Mouse (Mus musculus) adrenal gland, adult 2 months (tissue): ENCODE results near the gene Gm49361. TPM values are rescaled to one million over a fixed set of nuclear protein-coding genes. Genes with fewer than 3 reads are reported as not detected.
A peak's percentile ranks its signal among the peaks of the same experiment; 100 is the strongest.

Experiments
- DNase-seq: peaks from one replicate; pipeline ENCODE4 v3.0.0; 2021
- polyA plus RNA-seq: library from polyadenylated mRNA; depleted of rRNA; stranded (reverse); fragments of >200 nt; gene quantifications from 2 replicates; pipeline ENCODE4 v1.2.3, GENCODE M21; 2012
- total RNA-seq, 2 experiments: library from RNA; stranded (reverse); gene quantifications; 2 replicates each; pipeline ENCODE4 v1.2.3; 2021

The Gm49361 gene
- total and polyA plus RNA-seq, 3 experiments: 3.5 TPM; not detected in 2

- DNase-seq: peak; percentile 63
These were observed 15.4 kb downstream of the Gm49361 start for GRCm38 (mm10) chr14:57730527-57730926.

- peak; percentile 43 for DNase-seq
These were observed 15.9 kb downstream of the Gm49361 start for GRCm38 (mm10) chr14:57729975-57730499.

- DNase-seq: no peak
These were observed 16.5 kb downstream of the Gm49361 start for GRCm38 (mm10) chr14:57729364-57729763.

- DNase-seq: no peak
These were observed 19.7 kb downstream of the Gm49361 start for GRCm38 (mm10) chr14:57726172-57726571.

- no peak for DNase-seq
These were observed 21.4 kb downstream of the Gm49361 start for GRCm38 (mm10) chr14:57724473-57724872.

- DNase-seq: no peak
These were observed 27.7 kb downstream of the Gm49361 start for GRCm38 (mm10) chr14:57718245-57718644.

- DNase-seq: no peak
These were observed 29.2 kb downstream of the Gm49361 start for GRCm38 (mm10) chr14:57716601-57717245.

- no peak for DNase-seq
These were observed 33.0 kb downstream of the Gm49361 start for GRCm38 (mm10) chr14:57712884-57713283.

- no peak for DNase-seq
These were observed 34.8 kb downstream of the Gm49361 start for GRCm38 (mm10) chr14:57711059-57711458.

- no peak for DNase-seq
These were observed 36.7 kb downstream of the Gm49361 start for GRCm38 (mm10) chr14:57709171-57709570.

- peak; percentile 39 for DNase-seq
These were observed 37.3 kb downstream of the Gm49361 start for GRCm38 (mm10) chr14:57708580-57708979.

- peak; percentile 66 for DNase-seq
These were observed 38.6 kb downstream of the Gm49361 start for GRCm38 (mm10) chr14:57707100-57707893.

- DNase-seq: no peak
These were observed 39.2 kb downstream of the Gm49361 start for GRCm38 (mm10) chr14:57706760-57707099.

- no peak for DNase-seq
These were observed 40.1 kb downstream of the Gm49361 start for GRCm38 (mm10) chr14:57705759-57706158.

- DNase-seq: no peak
These were observed 40.8 kb downstream of the Gm49361 start for GRCm38 (mm10) chr14:57705075-57705474.

- DNase-seq: no peak
These were observed 43.9 kb downstream of the Gm49361 start for GRCm38 (mm10) chr14:57701915-57702477.

- no peak for DNase-seq
These were observed 46.4 kb downstream of the Gm49361 start for GRCm38 (mm10) chr14:57699461-57699970.

GRCm38 (mm10) chr14:57699016-57699415 is 46.9 kb downstream of the Gm49361 start:
- no peak for DNase-seq

- no peak for DNase-seq
These were observed 49.8 kb downstream of the Gm49361 start for GRCm38 (mm10) chr14:57696066-57696465.

GRCm38 (mm10) chr14:57695550-57695949 is 50.4 kb downstream of the Gm49361 start:
- no peak for DNase-seq

GRCm38 (mm10) chr14:57694246-57694645 is 51.7 kb downstream of the Gm49361 start:
- DNase-seq: no peak

- no peak for DNase-seq
These were observed 53.3 kb downstream of the Gm49361 start for GRCm38 (mm10) chr14:57692517-57693130.
